Mouse (Mus musculus) CD4-positive, CD25-positive, alpha-beta regulatory T cell, adult 4 months (primary cell): Measurements from ENCODE around the gene Dguok. TPM values are rescaled to one million over a fixed set of nuclear protein-coding genes. Genes with fewer than 3 reads are reported as not detected.

Experiments used
- ATAC-seq: one replicate; pipeline ENCODE4 v1.8.0; 2017
- polyA plus RNA-seq, 2 experiments: library from polyadenylated mRNA; unstranded; fragments of 100-300 nt; shearing (Covaris generic); gene quantifications; one replicate each; pipeline ENCODE4 v1.2.1; 2017

Gene Dguok
- polyA plus RNA-seq, 2 experiments from 2014 or later: 91.3 to 93.4 TPM

DNA sequence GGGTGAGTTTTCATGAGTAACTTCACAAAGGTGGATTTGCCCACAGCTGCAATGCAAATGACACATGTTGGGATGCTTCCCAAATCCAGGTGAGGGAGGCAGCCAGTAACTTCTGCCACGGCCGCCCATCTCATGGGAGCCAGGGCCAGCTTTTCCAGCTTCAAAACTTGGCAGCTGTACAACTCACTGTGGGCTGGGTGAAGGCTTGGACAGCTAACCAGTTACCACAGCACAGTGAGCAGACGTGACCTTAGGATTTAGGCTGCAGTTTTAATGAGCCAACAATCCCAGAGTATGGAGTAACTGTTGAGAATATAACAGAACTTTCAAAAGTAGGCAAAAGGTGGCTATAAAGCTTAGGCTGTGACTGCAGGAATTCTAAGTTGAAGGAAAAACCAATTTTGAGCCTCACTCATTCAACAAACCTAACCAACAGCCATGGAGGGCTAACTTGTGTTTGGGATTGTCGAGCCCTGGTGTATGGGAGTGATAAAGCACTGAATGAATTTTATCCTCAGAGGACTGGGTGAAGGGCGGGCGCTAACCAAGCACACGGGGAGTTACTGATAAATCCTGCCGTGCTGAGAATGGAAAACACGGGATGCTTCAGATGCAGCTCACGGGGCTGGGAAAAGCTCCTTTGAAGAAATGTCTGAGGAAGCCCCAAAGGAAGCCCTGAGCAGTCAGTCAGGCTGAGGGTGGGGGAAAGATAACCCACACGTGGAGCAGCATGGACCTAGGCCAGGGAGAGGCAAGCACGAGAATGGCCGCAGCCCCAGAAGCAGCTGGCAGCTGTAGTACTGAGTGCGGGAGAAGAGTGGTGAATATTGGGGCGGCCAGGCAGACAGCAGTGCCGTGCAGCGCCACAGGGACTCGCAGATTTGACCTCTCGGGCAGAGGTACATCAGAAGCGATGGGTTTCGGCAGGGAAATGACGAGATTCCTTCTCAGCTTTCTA lies 9.7 kb downstream of the Dguok start:
- no peak for ATAC-seq

DNA sequence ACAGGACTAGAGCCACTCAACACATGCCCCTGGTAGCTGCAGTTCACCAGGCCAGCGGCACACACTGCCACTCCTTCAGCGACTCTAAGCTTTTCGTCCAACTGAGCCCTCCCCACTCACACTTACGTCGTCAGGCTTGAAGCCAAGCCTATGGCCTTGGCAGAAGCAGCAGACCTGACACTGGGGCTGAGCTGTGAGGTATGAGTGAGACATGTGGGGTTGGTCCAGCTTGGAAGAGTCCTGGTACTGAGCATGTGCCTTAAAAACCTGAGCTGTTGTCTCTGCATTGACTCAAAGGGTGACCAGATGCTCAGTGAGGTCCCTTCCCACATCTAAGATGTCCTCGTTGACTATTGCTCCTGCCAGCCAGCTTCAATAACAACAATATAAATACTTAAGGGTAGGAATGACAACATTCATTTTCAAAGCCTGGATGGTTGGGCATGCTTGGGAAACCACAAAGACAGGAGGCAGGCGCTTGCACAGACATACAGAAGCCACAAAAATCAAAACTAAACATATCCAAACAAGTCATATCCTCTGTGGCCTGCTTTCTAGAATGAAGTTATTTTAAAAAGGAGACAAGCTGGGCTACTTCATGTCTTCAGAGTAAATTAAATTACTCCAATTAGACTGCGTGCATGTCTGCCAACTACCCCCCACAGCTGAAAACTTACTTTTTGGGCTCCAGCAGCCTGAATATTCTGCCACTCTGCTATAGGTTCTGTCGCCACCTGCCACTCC lies 10.6 kb downstream of the Dguok start:
- no peak for ATAC-seq

DNA sequence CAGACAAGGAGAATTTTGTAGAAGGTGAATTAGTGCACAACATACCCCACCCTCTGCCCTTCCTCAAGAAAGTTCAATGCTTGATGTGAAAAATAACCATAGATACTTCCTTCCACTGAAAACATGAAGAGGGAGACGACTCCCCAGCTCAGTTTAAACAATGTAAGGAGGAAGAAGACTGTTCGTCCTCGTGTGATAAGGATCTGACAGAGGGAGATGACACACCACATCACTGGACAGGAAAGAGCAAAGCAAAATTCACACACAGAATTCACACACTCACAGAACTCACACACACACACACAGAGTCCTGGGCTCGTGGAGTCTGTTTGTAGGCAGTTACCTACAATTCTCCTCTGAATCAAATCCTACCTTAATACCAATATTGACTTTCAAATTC lies 16.1 kb downstream of the Dguok start:
- no peak for ATAC-seq

DNA sequence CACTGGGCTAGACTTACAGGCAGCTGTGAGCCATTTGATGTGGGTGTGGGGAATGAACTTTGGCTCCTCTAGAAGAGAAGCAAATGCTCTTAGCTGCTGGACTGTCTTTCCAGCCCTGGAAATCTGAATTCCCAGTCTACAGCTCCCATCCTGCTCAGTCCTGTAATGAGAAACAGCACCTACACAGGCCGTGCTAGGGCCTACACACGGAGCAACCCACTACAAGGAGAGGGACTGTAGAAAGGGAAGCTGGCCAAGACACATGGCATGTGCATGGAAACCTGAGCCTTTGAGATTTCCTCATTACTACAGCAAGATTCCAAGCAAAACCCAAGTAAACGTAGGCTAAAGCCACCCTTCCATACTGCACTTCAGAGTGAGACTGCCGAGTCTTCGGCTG lies 18.6 kb downstream of the Dguok start:
- no peak for ATAC-seq

DNA sequence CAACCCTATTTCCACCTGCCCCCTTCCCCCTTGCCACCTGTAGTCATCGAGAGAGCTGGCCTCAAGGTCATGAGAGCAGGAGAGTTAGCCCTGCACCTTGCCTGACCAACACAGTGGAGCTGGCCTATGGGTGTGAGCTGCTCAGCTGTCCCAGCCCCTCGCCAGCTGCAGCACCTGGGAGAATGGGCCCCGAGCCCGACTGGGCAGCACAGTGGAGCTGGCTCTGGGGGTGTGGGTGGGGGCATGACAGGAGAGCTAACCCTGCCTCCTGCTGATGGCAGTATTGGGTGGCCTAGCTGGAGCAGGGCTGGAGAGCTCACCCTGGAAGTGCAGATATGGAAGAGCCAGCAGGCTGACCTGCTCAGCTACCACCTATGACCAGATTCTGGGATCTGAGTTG lies 19.5 kb downstream of the Dguok start:
- no peak for ATAC-seq

DNA sequence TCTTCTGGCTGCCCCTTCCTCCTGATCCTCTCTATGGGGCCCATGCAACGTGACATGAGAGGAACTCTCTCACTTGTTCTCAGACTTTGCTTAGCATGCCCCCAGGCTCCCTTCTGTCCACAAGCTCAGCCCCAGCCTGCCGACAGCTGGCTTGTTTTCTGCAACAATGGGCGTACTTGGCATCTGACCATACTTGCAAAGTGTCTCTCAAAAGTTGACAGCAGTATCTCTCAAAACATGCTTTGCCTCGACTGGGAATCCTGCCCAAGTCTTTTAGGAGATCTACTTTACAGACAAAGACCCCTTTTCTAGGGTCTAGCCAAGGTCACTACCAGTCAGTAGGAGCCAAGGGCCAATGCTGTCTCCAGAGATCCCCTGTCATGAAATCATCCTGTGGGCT lies 20.9 kb downstream of the Dguok start:
- no peak for ATAC-seq

DNA sequence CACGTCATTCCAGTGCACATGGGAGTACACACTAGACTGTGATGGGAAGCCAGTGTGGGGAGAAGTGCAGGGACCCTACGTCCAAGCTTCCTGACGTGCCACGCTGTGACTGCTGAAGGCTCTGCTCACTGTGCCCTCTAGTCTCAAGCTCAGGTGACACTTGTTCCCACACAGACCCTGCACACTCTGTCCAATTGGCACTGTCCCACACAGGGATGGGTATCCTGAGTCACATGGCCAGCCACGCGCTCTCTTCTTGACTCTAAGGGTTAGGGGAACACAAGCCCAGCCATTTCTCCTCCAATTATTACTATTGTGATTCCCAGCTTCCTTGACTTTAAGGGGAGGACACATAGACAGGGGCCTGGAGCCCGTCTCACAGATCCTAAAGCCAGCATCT lies 23.0 kb downstream of the Dguok start:
- no peak for ATAC-seq

DNA sequence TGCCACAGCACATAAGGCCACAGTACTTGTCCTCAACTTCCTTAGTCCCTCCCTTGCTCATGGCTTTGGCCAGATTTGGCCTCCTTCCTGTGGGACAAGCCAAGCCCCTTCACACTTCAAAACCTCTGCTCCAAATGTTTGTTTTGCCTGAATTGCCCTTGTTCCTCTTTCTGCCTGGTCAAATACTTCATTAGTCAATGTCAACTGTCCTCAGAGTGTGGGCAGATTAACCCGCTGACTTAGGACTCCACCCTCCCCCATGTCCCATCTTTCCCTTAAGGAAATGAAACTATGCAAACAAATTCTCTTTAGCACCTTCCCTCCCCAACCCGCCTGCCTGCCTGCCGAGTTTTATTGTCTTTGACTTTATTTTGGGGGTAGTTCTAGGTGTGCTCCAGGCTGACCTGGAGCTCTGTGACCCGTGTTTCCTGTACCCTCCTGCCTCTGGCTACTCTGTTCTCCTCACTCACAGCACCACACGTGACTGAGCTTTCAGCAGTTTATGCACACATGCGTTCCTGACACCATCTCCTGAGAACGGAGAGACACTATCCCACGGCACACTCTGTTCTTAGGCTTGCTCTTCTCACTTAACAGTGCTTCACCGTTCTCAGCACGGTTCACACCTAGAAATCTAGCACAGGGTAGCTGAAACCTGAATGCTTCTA lies 24.2 kb downstream of the Dguok start:
- ATAC-seq: no peak

DNA sequence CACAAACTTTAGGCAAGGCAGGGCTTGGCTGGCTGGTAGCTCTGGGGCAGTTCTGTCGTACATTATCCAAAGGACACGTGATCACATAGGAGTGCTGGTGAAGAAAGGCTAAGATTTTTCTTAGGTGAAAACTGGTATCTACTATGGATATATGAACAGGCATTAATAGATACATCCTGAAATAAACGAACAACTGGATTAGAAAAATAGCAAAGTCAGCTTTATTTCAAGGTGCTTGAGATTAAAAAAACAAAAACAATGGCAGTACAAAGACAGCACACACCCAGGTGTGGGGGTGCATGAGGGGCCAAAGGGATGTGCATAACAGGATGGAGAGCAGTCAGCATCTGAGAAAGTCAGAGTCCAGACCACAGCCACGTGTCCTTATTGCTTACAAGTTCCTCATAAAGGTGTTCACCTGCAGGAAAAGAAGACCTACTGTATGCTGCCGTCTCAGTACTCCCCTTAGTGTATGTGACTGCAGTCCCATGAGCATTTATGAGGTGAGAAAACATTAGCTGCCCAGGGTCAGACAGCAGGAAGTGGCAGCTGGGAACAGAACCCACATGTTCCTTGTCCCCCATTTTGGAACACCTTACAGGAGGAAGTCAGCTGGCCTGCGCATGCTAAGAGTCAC lies 26.6 kb downstream of the Dguok start:
- ATAC-seq: no peak

DNA sequence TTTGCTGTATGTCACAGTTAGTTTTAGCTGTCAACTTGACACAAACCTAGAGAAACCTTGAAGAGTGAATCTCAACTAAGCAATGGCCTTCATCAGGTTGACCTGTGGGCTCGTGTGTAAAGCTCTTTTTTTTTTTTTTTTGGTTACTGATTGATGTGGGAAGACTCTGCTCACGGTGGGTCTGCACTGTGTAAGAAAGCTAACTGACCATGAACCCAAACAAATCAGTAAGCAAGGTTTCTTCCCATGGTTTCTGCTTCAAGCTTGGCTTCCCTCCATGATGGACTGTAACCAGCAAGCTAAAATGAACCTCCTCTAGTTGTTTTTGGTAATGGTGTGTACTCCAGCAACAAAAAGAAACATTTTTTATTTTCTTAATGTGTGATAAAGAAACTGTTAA lies 27.6 kb downstream of the Dguok start:
- ATAC-seq: no peak

DNA sequence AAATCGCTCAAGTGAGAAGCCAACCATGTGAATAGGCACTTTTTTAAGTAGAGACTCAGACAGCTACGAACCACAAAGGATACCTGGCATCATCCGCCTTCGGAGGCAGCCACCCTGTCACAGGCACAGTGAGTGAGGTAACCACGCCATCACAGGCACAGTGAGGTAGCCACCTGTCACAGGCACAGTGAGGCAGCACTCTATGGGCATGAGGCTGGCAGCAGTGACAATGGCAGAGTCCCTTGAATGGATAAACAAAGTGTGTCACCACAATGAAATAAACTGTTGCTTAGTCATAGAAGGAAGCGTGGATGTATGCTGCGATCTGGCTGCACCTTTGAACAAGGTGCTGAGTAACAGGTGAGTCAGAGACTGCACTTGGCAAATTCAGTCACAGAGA lies 28.1 kb downstream of the Dguok start:
- ATAC-seq: no peak

DNA sequence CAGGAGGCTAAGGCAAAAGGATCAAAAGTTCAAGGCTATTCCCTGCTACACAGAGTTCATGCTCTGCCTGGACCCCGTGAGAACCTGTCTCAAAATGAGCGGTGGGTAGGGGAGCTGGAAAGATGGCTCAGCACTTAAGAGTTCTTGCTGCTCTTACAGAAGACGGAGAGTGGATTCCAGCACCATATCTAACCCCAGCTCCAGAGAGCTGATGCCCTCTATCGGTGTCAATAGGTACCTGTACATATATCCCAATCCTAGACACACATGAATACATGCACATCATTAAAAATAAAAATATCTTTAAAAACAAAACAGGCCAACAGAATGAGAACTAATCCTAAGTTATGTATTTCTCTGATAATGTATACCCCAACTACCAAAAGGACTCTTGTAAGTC lies 28.6 kb downstream of the Dguok start:
- ATAC-seq: no peak

DNA sequence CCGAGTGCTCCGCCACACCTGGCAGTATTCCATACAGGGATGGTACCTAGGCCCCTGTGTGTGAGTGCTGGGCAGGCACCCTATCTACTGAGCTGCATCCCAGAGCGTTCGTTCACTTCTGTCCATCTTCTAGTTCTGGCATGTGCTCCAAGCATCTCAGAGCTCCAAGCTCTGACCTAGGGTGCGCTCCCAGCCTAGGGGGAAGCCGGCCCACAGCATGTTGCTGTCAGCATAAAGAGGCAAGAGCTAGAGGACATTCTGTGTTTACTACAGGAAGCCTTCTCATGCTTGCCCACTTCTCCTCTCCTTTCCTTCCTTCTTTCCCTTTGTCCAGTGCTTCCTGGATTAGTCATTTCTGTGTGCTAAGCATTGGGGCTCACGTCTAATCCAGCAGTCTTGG lies 31.3 kb downstream of the Dguok start:
- ATAC-seq: no peak

DNA sequence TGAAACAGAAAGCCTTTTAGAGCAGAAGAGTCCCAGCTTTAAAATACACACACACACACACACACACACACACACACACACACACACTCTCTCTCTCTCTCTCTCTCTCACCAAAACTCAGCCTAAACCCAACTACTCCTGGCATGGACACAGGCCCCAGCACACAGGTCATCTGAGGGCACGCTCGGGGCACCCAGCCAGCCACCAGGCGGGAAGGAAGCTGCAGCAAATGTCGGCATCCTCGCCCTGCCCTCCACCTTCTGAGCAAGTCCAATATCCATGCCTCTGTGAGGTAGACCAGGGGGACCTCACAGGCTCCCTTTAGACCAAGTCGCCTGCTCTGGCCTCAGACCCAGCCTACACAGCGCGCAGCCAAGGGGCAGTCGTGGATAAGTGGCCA lies 33.5 kb downstream of the Dguok start:
- ATAC-seq: no peak

DNA sequence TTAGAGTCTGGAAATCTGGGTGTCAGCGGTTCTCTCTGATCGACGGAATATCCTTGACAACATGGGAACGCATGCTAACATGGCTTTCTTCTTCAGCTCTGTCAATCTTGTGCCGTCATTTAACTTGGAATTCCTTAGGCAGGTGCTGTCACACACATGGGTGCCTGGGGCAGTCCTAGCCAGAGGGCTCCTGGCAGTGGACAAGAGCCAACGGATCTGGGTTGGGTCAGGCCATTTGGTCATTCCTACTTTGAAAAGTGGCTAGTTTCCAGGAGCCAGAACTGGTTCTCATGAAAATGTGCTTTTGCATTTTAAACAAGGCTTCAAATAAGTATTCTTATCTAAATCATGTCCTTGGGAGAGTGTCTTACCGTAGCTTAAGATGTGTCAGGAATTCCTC lies 35.0 kb downstream of the Dguok start:
- ATAC-seq: no peak

DNA sequence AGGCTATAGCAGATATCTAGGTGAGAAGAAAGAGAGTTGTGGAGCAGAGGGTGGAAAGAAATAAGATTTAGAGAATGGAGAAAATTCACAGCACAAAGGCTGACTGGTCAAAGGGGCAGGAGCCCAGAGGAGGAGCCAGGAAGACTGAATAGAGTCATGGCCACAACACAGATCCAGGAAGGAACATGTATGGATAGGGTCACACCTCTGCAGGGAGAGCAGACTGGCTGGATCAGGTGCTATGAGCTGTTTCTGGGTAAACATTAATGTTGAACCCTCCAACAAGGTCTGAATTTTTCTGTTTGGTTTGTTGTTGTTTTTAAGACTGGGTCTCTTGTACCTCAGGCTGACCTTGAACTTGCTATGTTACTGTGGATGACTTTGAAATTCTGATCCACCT lies 42.8 kb downstream of the Dguok start:
- ATAC-seq: no peak

DNA sequence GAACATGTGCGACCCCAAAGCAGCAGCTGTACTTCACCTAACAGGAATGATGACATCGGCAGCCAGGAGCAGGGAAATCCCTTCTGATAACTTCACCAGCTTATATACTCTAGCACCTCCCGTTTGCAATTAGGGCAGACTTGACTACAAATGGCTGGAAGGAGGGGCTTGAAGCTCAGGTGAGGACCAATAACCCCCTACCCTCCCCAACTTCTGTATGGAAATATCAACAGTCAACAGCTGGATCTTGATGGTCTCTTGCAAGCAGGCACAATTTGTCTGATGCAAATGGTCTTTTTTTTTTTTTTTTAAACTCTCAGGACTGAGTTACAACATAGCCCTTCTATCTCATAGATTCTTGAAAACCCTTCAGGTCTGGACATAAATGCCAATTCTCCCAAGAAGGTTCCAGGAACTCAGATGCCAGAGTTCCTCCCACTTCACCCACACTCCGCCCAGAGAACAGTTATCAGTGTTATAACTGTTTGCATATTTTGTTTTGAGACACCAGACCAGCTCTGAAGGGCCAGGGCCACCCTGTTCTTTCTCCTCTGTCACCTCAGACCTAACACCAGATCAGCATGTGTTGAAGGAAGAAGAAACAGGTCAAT lies 47.6 kb downstream of the Dguok start, which contains the start of gene Tet3:
TSS of gene Tet3 (minus strand) at position 51 of the 611 bp plus-strand sequence.
- no peak for ATAC-seq

DNA sequence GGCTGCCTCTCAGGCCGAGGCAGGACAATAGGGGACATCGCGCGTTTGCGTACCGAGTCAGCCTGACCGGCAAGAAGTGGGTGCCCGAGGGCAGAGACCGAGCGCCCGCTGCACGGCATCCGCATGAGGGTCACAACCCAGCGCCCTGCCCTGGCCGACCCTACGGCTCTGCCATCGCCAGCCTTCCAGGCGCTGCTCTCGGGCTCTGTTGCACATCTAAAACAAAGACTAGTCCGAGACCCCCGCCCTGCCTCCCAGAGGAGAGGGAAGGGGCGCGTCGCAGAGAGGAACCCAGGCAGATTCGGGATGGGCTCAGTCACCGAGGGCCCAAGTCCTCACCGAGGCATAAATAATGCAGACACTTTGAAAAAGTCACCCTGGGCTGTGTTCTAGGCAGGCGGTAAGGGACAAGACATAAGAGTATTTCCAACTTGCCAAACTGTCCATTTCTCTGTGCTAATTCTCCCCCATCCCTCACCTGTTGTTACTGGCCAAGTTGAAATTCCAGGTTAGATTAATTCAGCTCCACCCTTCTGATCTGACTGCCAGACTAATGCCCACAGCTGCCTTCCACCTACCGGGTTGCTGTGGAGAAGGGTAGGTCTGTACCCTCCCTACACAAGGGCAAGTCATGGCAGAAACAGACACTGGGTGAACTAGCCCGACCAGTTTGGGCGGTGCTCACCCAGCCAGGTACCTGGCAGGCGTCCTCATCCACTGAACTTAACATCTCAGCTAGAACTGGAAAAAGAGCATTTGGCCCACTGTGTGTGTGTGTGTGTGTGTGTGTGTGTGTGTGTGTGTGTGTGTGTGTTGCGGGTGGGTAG lies 49.6 kb downstream of the Dguok start:
- peak; percentile 23 for ATAC-seq

DNA sequence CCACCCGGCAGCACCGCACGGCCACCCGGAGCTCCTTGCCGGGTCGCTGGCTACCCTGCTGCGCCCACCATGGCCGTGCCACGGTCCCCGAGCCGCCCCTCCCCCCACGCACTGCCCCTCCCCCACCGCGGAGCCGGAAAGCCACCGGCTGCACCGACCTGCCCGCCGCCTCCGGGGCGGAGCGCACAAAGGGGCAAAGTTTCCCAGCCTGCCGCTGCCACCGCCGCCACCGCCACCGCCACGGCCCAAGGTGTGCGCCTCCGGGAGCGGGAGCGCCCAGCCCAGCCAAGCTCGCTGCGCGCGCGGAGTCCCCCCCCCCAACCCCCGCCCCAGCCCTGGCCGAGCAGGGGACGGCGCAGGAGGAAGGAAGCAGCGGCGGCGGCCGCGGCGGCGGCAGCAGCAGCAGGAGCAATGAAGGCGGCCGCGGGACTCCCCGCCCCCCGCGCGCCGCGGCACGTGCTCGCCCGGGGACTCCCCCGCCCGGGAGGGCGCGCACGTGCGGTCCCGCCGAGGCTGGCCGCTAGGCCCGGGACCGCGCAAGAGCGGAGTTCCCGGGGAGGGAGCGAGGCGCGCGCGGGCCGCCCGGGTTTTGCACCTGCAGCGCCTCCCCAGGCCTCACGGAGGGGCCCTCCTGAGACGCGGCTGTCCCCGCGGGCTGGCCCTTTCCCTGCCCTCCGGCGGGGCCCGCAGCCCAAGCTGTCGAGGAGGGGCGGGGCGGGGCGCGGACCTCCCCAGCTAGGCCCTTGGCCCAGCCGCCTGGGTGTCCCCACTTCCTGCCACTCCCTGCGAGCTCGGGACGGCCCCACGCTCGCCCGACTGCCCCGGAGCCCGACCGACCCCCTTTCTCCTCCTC lies 50.4 kb downstream of the Dguok start:
- peak; percentile 69 for ATAC-seq
